Mouse (Mus musculus) CH12.LX (cell line): ENCODE results near the gene Hoxd8. TPM values are rescaled to one million over a fixed set of nuclear protein-coding genes. Genes with fewer than 3 reads are reported as not detected.

ENCODE experiments used
- DNase-seq: peaks from one replicate; pipeline ENCODE4 v3.0.0-alpha.2; 2013; ENCODE audit errors: extremely low read depth
- H3K27ac ChIP-seq: 2 replicates; pipeline ENCODE4 v1.5.1; 2012; ENCODE audit warnings: low read depth, mild to moderate bottlenecking, control low read depth, moderate library complexity; ENCODE audit not compliant: insufficient read depth
- H3K27me3 ChIP-seq: replicated peaks from 2 replicates; pipeline ENCODE3; 2012; ENCODE audit warnings: inconsistent platforms
- H3K36me3 ChIP-seq, 2 experiments: replicated peaks in 1 of 2; 2 replicates each; pipeline versions ENCODE3 to v1.6.1; 2012; ENCODE audit warnings: inconsistent platforms in 1 of 2, low read length in 1 of 2, mild to moderate bottlenecking in 1 of 2, mixed read lengths in 1 of 2, moderate library complexity in 1 of 2; ENCODE audit not compliant: control insufficient read depth in 1 of 2, insufficient read depth in 1 of 2
- H3K4me1 ChIP-seq, 2 experiments: 2 replicates each; pipeline ENCODE4 v1.6.1; 2012; ENCODE audit warnings: inconsistent platforms in 1 of 2, moderate library complexity in 1 of 2; ENCODE audit not compliant: insufficient read depth in 2 of 2, control insufficient read depth in 1 of 2
- H3K4me2 ChIP-seq: 2 replicates; pipeline ENCODE4 v1.6.1; 2012; ENCODE audit warnings: low read depth, mild to moderate bottlenecking, control low read depth; ENCODE audit not compliant: poor library complexity, insufficient read depth, severe bottlenecking
- H3K4me3 ChIP-seq, 3 experiments: fragments of 150-350 bp in 1 of 3; sonication (generic) in 1 of 3; replicated peaks in 1 of 3; 2 replicates each; pipeline versions ENCODE3 to v1.5.1; 2011 to 2012; ENCODE audit warnings: low read depth in 2 of 3, low read length in 2 of 3, mild to moderate bottlenecking in 2 of 3, moderate library complexity in 2 of 3, control low read depth in 1 of 3, improper control_type of control experiment in 1 of 3, inconsistent platforms in 1 of 3, mixed read lengths in 1 of 3; ENCODE audit not compliant: poor library complexity in 1 of 3
- H3K79me2 ChIP-seq: replicated peaks from 2 replicates; pipeline ENCODE4 v1.6.1; 2012; ENCODE audit warnings: mild to moderate bottlenecking, moderate library complexity; ENCODE audit not compliant: control insufficient read depth, poor library complexity, insufficient read depth, severe bottlenecking; ENCODE audit errors: extremely low read depth
- H3K9ac ChIP-seq: 2 replicates; pipeline ENCODE4 v1.6.1; 2012; ENCODE audit warnings: low read depth, mild to moderate bottlenecking, control low read depth, moderate library complexity; ENCODE audit not compliant: insufficient read depth
- H3K9me3 ChIP-seq: replicated peaks from 2 replicates; pipeline ENCODE3; 2012; ENCODE audit warnings: low read length, inconsistent platforms, mixed read lengths
- CTCF ChIP-seq, 2 experiments: IDR thresholded peaks in 1 of 2; conservative IDR thresholded peaks in 1 of 2; 2 replicates each; pipeline ENCODE4 v1.5.1; 2011 to 2012; ENCODE audit warnings: low read depth in 2 of 2, low read length in 2 of 2, improper control_type of control experiment in 1 of 2, inconsistent platforms in 1 of 2, mild to moderate bottlenecking in 1 of 2, moderate library complexity in 1 of 2
- IRF4 ChIP-seq: IDR thresholded peaks from 2 replicates; pipeline ENCODE4 v1.6.1; 2014; ENCODE audit warnings: low read depth, mild to moderate bottlenecking, inconsistent platforms, low read length, improper control_type of control experiment
- MAFK ChIP-seq: IDR thresholded peaks from 2 replicates; pipeline ENCODE4 v1.6.1; 2011; ENCODE audit warnings: low read length, improper control_type of control experiment; ENCODE audit not compliant: insufficient replicate concordance
- MAX ChIP-seq: IDR thresholded peaks from 2 replicates; pipeline ENCODE4 v1.6.1; 2011; ENCODE audit warnings: low read length, improper control_type of control experiment
- MXI1 ChIP-seq: IDR thresholded peaks from 2 replicates; pipeline ENCODE4 v1.6.1; 2011; ENCODE audit warnings: mild to moderate bottlenecking, low read depth, low read length, improper control_type of control experiment
- MYC ChIP-seq: IDR thresholded peaks from 2 replicates; pipeline ENCODE4 v1.6.1; 2011; ENCODE audit warnings: low read depth, mild to moderate bottlenecking, improper control_type of control experiment, low read length
- NRF1 ChIP-seq: IDR thresholded peaks from 2 replicates; pipeline ENCODE4 v1.6.1; 2014; ENCODE audit warnings: low read depth, mild to moderate bottlenecking, inconsistent platforms, low read length, improper control_type of control experiment, moderate library complexity
- POLR2AphosphoS2 ChIP-seq: IDR thresholded peaks from 2 replicates; pipeline ENCODE4 v1.6.1; 2011; ENCODE audit warnings: low read depth, low read length, improper control_type of control experiment
- RCOR1 ChIP-seq: conservative IDR thresholded peaks from 2 replicates; pipeline ENCODE4 v1.6.1; 2012; ENCODE audit warnings: low read depth, mild to moderate bottlenecking, inconsistent platforms, low read length, improper control_type of control experiment
- ZC3H11A ChIP-seq: IDR thresholded peaks from 2 replicates; pipeline ENCODE4 v1.6.1; 2012; ENCODE audit warnings: low read depth, mild to moderate bottlenecking, inconsistent platforms, low read length, improper control_type of control experiment
- ZKSCAN1 ChIP-seq: IDR thresholded peaks from 2 replicates; pipeline ENCODE4 v1.6.1; 2012; ENCODE audit warnings: low read depth, inconsistent platforms, low read length, improper control_type of control experiment, borderline replicate concordance
- dilution Hi-C: fragments of 300-500 bp; cut with MboI; formaldehyde crosslinking; loops from 2 replicates; pipeline ENCODE4 v1.14.3; 2020; ENCODE audit warnings: low sequenced_read_pairs; ENCODE audit not compliant: extremely low pct_unique_long_range_greater_than_20kb, extremely low pct_ligation_motif_present
- in situ Hi-C: fragments of 300-500 bp; cut with MboI; formaldehyde crosslinking; loops from 3 replicates; pipeline ENCODE4 v1.14.3; 2019; ENCODE audit warnings: low sequenced_read_pairs, low pct_ligation_motif_present, low pct_unique_long_range_greater_than_20kb, mixed read lengths
- polyA plus RNA-seq: library from polyadenylated mRNA; unstranded; fragments of >175 nt; gene quantifications from 2 replicates; pipeline ENCODE4 v1.2.1, GENCODE M21; 2012; ENCODE audit warnings: low read depth; ENCODE audit not compliant: insufficient read length
- total RNA-seq, 2 experiments: library from RNA; depleted of rRNA; stranded (reverse); fragments of 300-350 nt in 1 of 2; fragments of >200 nt in 1 of 2; gene quantifications; 2 replicates each; pipeline ENCODE4 v1.2.3; 2012 to 2014

The Hoxd8 gene
- total and polyA plus RNA-seq, 3 experiments = 0.20 to 0.31 TPM; not detected in 1

GRCm38 (mm10) chr2:74688795-74689573, 15.4 kb upstream of the Hoxd8 start:
- DNase-seq = no peak
- H3K4me1 ChIP-seq = no peaks in the 10 kb centered on the region

GRCm38 (mm10) chr2:74689574-74690337, 14.7 kb upstream of the Hoxd8 start:
- dilution Hi-C loops (no loop called here), in situ Hi-C loops (loop anchor here (10.0 to 25.0 kb wide), 2 partner anchors 455 to 623 kb away; no protein-coding TSS in a partner anchor)
- H3K36me3 ChIP-seq = no peaks in the 10 kb centered on the region
- no peak overlapping the region for H3K4me3 ChIP-seq
- no peak overlapping the region for H3K4me2 ChIP-seq
- H3K9me3 ChIP-seq = peaks cover 15% of the 10 kb centered on the region
- H3K9ac ChIP-seq = no peak overlapping the region
- H3K4me1 ChIP-seq = no peaks in the 10 kb centered on the region
- H3K27me3 ChIP-seq = no peaks in the 10 kb centered on the region
- H3K79me2 ChIP-seq = no peaks in the 10 kb centered on the region
- H3K27ac ChIP-seq = no peak overlapping the region
- no peak for DNase-seq
- TF ChIP-seq POLR2AphosphoS2 = no peak

More at GRCm38 (mm10) chr2:74688795-74689573, 15.4 kb upstream of the Hoxd8 start:
- in situ Hi-C loops = loop anchor here (25.0 kb wide), 1 partner anchor 623 kb away; no protein-coding TSS in a partner anchor
- Histone ChIP-seq H3K27ac (no peak overlapping the region), H3K36me3 (no peaks in the 10 kb centered on the region), H3K4me2 (no peak overlapping the region), H3K9ac (no peak overlapping the region), H3K79me2 (no peaks in the 10 kb centered on the region), H3K27me3 (no peaks in the 10 kb centered on the region), H3K9me3 (peaks cover 15% of the 10 kb centered on the region), H3K4me3 (no peak overlapping the region)
- dilution Hi-C loops = no loop called here
- TF ChIP-seq IRF4 = no peak

- DNase-seq = no peak
- in situ Hi-C loops = loop anchor here (10.0 to 25.0 kb wide), 2 partner anchors 454 to 622 kb away; no protein-coding TSS in a partner anchor
- dilution Hi-C loops = no loop called here
- no peak overlapping the region for H3K27ac ChIP-seq
- no peak overlapping the region for H3K4me3 ChIP-seq
- TF ChIP-seq MAFK (no peak), POLR2AphosphoS2 (no peak), IRF4 (no peak), NRF1 (no peak), ZC3H11A (no peak), ZKSCAN1 (no peak), MYC (no peak), MAX (no peak), RCOR1 (no peak), MXI1 (no peak), CTCF (conservative IDR thresholded peaks at IDR 0.05 in 1 of 2, IDR thresholded peaks at IDR 0.05 in 1 of 2; ENCODE audit: low read depth in 2 of 2, low read length in 2 of 2) (no peak)
- no peaks in the 10 kb centered on the region for H3K27me3 ChIP-seq
- no peak overlapping the region for H3K4me2 ChIP-seq
- H3K79me2 ChIP-seq = no peaks in the 10 kb centered on the region
- H3K9ac ChIP-seq = no peak overlapping the region
- H3K4me1 ChIP-seq = no peaks in the 10 kb centered on the region
- no peaks in the 10 kb centered on the region for H3K36me3 ChIP-seq
- H3K9me3 ChIP-seq = peaks cover 15% of the 10 kb centered on the region
Observed at GRCm38 (mm10) chr2:74690338-74690716, 14.1 kb upstream of the Hoxd8 start.
